Mouse (Mus musculus): Measurements from ENCODE around the gene Rsbn1. TPM values are rescaled to one million over a fixed set of nuclear protein-coding genes. Genes with fewer than 3 reads are reported as not detected.

Gene Rsbn1
- polyA plus RNA-seq, 1 experiment from 2014 or later = 14.4 TPM

- peak; percentile 76 for DNase-seq (ENCODE audit: low spot score)
- Histone ChIP-seq H3K27me3 (replicated peaks; ENCODE audit: low read depth, poor library complexity, severe bottlenecking) (no peaks in the 10 kb centered on the region), H3K4me1 (peaks cover 20% of the 10 kb centered on the region), H3K9me3 (no peaks in the 10 kb centered on the region), H3K27ac (replicated peaks) (peak overlapping the region; percentile 97), H3K36me3 (replicated peaks) (peaks cover 4% of the 10 kb centered on the region), H3K4me3 (peak overlapping the region; percentile 97)
- 0% methylated on average over 53 of the region's 60 CpGs for WGBS
These were observed 1.0 kb downstream of the Rsbn1 start for GRCm38 (mm10) chr3:103914732-103915508.

DNA sequence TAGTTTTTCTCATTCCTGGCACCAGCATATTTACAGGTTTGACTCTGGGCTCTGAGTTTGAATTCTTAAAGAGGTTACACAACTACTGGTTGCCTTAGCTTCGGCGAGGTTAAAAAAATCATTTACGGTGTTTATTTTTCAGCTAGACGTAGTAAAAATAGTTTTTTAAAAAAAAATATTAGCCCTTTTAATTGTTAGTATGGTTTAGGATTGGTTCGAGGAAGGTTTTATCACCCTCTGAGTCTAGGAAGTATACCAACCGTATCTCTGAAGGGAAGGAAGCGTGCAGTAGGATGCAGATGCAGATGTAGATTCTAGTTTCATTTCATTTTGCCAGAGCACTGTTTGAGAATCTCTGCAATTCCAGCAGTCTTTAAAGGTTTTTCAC, 1.6 kb downstream of the Rsbn1 start:
- Histone ChIP-seq H3K4me1 (peaks cover 22% of the 10 kb centered on the region), H3K27ac (replicated peaks) (peak overlapping the region; percentile 97), H3K4me3 (peak overlapping the region; percentile 97), H3K36me3 (replicated peaks) (peaks cover 9% of the 10 kb centered on the region), H3K9me3 (no peaks in the 10 kb centered on the region), H3K27me3 (replicated peaks; ENCODE audit: low read depth, poor library complexity, severe bottlenecking) (no peaks in the 10 kb centered on the region)
- WGBS = 12% methylated on average over 7 of the region's 7 CpGs
- DNase-seq (ENCODE audit: low spot score) = no peak

GRCm38 (mm10) chr3:103916205-103916838, 2.4 kb downstream of the Rsbn1 start:
- H3K27me3 ChIP-seq (replicated peaks; ENCODE audit: low read depth, poor library complexity, severe bottlenecking) = no peaks in the 10 kb centered on the region
- no peak overlapping the region for H3K27ac ChIP-seq (replicated peaks)
- no peak for DNase-seq (ENCODE audit: low spot score)
- H3K9me3 ChIP-seq = no peaks in the 10 kb centered on the region
- H3K36me3 ChIP-seq (replicated peaks) = peaks cover 11% of the 10 kb centered on the region
- peaks cover 22% of the 10 kb centered on the region for H3K4me1 ChIP-seq
- WGBS = 75% methylated on average over 5 of the region's 5 CpGs
- H3K4me3 ChIP-seq = peak overlapping the region; percentile 97

DNA sequence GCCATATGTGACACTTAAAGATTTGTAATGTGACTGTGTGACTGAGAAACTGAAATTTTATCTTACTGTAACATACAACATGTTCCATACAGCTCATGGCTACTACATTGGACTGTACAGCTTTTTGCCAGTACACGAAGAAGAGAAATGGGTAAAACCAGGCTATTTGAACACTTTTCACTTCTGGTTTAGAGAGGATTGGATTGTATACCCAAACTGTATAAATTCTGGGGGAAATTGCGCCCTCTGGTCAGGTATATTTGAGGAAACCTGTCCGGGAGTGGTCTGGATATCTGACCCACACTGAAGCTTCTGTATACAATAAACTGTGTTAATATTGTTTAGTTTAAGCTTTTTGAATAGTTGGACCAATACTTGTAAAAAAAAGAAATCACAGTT, 2.9 kb downstream of the Rsbn1 start:
- Histone ChIP-seq H3K9me3 (no peaks in the 10 kb centered on the region), H3K36me3 (replicated peaks) (peaks cover 11% of the 10 kb centered on the region), H3K27ac (replicated peaks) (no peak overlapping the region), H3K4me3 (peak overlapping the region; percentile 97), H3K4me1 (peaks cover 22% of the 10 kb centered on the region), H3K27me3 (replicated peaks; ENCODE audit: low read depth, poor library complexity, severe bottlenecking) (no peaks in the 10 kb centered on the region)
- WGBS = 72% methylated on average over 3 of the region's 3 CpGs
- no peak for DNase-seq (ENCODE audit: low spot score)

DNA sequence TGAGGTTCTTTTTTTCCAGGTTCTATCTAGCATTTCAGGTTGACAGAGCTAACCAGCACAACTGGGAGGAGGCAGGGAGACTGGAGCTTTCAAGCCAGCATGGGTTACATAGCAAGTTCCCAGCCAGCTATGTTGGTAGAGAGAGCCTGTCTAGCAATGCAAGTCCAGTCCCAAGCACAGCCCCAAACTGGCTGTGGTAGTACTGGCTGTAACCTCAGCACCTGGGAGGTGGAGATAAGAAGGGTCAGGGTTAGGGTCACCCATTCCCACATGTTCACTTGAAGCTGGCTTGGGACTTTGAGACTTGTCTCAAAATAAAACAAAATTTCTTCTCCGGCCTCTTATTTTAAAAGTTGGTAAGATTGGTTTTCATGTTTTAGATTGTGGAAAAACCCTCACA, 6.2 kb downstream of the Rsbn1 start:
- no peak for DNase-seq (ENCODE audit: low spot score)
- H3K4me3 ChIP-seq = no peak overlapping the region
- H3K27ac ChIP-seq (replicated peaks) = no peak overlapping the region
- H3K36me3 ChIP-seq (replicated peaks) = peaks cover 11% of the 10 kb centered on the region
- no peaks in the 10 kb centered on the region for H3K27me3 ChIP-seq (replicated peaks; ENCODE audit: low read depth, poor library complexity, severe bottlenecking)
- peaks cover 29% of the 10 kb centered on the region for H3K4me1 ChIP-seq
- WGBS = 81% methylated on average over 1 of the region's 1 CpGs
- H3K9me3 ChIP-seq = no peaks in the 10 kb centered on the region

- WGBS = 81% methylated on average over 3 of the region's 3 CpGs
- no peaks in the 10 kb centered on the region for H3K9me3 ChIP-seq
- no peak overlapping the region for H3K4me3 ChIP-seq
- no peak for DNase-seq (ENCODE audit: low spot score)
- peaks cover 15% of the 10 kb centered on the region for H3K4me1 ChIP-seq
- H3K36me3 ChIP-seq (replicated peaks) = peaks cover 26% of the 10 kb centered on the region
- H3K27ac ChIP-seq (replicated peaks) = no peak overlapping the region
- H3K27me3 ChIP-seq (replicated peaks; ENCODE audit: low read depth, poor library complexity, severe bottlenecking) = no peaks in the 10 kb centered on the region
These were observed 11.4 kb downstream of the Rsbn1 start for GRCm38 (mm10) chr3:103925302-103925701.

- Histone ChIP-seq H3K27ac (replicated peaks) (no peak overlapping the region), H3K36me3 (replicated peaks) (peaks cover 40% of the 10 kb centered on the region), H3K4me1 (peaks cover 10% of the 10 kb centered on the region), H3K9me3 (no peaks in the 10 kb centered on the region), H3K27me3 (replicated peaks; ENCODE audit: low read depth, poor library complexity, severe bottlenecking) (no peaks in the 10 kb centered on the region), H3K4me3 (no peak overlapping the region)
- DNase-seq (ENCODE audit: low spot score) = no peak
- 65% methylated on average over 6 of the region's 6 CpGs for WGBS
These were observed 13.6 kb downstream of the Rsbn1 start for GRCm38 (mm10) chr3:103927511-103927910.

DNA sequence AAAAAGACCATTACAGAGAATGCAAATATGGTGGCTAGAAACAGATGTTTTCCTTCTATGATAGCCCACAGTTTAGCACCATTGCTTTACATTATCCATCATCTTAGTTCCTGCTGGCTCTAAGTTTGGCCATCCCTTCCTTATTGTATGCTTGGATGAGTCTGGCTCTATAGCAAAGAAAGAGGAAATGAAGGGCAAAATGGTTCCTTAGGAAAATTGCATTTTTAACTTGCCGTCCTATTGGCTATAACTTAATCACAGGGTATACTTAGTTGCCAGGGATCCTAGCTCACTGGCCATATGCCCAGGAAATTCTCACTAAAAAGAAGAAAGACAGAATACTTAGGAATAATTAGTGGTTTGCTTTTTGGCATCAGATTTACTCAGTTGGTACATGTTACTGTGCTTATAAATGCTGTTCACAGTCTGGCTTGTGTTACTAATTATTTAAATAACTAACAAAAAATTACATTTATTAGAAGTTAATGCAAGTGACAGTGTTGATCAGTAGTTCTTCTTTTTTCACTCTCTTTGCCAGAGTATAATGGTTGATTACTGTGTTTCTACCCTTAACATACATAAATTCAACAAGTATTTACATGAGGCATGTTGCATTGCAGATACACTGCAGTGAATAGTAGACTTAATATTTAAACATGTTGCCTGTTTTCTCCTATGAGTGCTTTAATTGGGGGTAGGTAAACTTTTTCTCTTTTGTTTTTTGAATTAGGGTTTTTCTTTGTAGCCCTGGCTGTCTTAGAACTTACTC, 31.1 kb downstream of the Rsbn1 start:
- no peaks in the 10 kb centered on the region for H3K4me1 ChIP-seq
- H3K27ac ChIP-seq (replicated peaks) = no peak overlapping the region
- no peak for DNase-seq (ENCODE audit: low spot score)
- no peak overlapping the region for H3K4me3 ChIP-seq
- no peaks in the 10 kb centered on the region for H3K27me3 ChIP-seq (replicated peaks; ENCODE audit: low read depth, poor library complexity, severe bottlenecking)
- H3K36me3 ChIP-seq (replicated peaks) = peaks cover 18% of the 10 kb centered on the region; the same call in 1 of the 2 replicates
- WGBS = 87% methylated on average over 1 of the region's 1 CpGs
- H3K9me3 ChIP-seq = no peaks in the 10 kb centered on the region

DNA sequence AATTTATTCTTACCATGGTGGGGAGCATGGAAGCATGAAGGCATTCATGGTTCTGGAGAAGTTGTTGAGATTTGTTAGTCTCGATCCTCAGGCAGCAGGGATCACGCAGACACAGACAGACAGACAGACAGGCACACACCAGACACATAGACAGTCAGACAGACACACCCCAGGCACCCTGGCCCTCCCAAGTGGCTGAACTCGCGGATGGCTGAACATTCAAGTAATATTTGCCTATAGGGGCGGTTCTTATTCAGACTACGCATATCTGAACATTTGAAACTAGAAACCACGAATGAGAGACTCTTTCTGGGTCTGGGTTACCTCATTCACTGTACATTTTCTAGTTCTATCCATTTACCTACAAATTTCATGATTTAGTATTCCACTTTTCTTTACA, 34.7 kb downstream of the Rsbn1 start:
- Histone ChIP-seq H3K36me3 (replicated peaks) (peaks cover 18% of the 10 kb centered on the region; the same call in 1 of the 2 replicates), H3K9me3 (no peaks in the 10 kb centered on the region), H3K4me1 (no peaks in the 10 kb centered on the region), H3K27me3 (replicated peaks; ENCODE audit: low read depth, poor library complexity, severe bottlenecking) (no peaks in the 10 kb centered on the region), H3K27ac (replicated peaks) (no peak overlapping the region), H3K4me3 (no peak overlapping the region)
- DNase-seq (ENCODE audit: low spot score) = no peak
- WGBS = 92% methylated on average over 7 of the region's 7 CpGs

- 93% methylated on average over 3 of the region's 3 CpGs for WGBS
- Histone ChIP-seq H3K9me3 (no peaks in the 10 kb centered on the region), H3K4me1 (no peaks in the 10 kb centered on the region), H3K27ac (replicated peaks) (no peak overlapping the region), H3K27me3 (replicated peaks; ENCODE audit: low read depth, poor library complexity, severe bottlenecking) (no peaks in the 10 kb centered on the region), H3K4me3 (no peak overlapping the region), H3K36me3 (replicated peaks) (peaks cover 72% of the 10 kb centered on the region)
- no peak for DNase-seq (ENCODE audit: low spot score)
These were observed 46.7 kb downstream of the Rsbn1 start for GRCm38 (mm10) chr3:103960622-103961021.

GRCm38 (mm10) chr3:103967231-103967630, 53.3 kb downstream of the Rsbn1 start:
- H3K4me1 ChIP-seq = peaks cover 14% of the 10 kb centered on the region
- H3K4me3 ChIP-seq = peak overlapping the region; percentile 82
- WGBS = 27% methylated on average over 2 of the region's 2 CpGs
- no peaks in the 10 kb centered on the region for H3K9me3 ChIP-seq
- peaks cover 39% of the 10 kb centered on the region for H3K36me3 ChIP-seq (replicated peaks)
- peak overlapping the region; percentile 94 for H3K27ac ChIP-seq (replicated peaks)
- DNase-seq (ENCODE audit: low spot score) = no peak
- no peaks in the 10 kb centered on the region for H3K27me3 ChIP-seq (replicated peaks; ENCODE audit: low read depth, poor library complexity, severe bottlenecking)

DNA sequence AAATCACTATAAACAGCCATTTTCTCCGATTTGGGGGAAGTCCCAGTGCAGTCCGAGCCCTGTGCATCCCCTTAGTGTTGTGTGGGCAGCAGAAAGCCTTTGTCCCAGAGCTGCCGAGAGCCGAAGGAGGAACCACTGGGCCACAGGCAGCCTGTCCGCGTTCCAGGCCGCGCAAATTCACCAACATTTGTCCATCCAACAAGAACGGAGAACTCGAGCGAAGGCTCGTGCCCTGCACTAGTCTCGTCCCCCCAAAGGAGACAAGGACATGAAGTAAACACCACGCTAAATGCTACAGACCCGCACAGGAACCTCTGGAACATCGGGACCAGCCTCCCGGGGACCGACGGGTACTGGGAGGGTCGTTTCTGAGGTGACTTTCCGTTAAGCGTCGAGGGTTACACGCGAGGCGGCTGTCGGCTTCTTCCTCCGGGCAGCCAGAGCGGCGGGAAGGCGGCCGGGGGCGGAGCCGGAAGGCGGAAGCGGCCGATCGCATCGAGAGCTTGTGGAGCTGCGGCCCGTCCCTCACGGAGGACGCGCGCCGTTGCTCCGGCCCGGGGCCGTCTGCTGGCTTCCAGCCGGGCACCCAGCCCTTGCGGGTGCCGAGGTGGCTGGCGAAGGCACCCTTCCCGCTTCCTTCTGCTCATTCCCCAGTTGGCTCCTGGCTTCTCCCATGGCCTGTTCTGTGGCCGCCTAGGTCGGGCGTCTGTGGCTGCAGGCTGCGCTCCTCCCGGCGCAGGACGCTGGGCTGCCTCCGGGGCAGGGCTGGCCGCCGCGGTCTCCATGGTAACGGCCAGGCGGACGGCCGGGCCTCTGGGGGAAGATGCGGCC, 54.2 kb downstream of the Rsbn1 start, which contains the start of gene Phtf1:
Phtf1 (plus strand) TSS at position 250 of the 831 bp plus-strand sequence.
- Histone ChIP-seq H3K27me3 (replicated peaks; ENCODE audit: low read depth, poor library complexity, severe bottlenecking) (no peaks in the 10 kb centered on the region), H3K4me3 (peak within 1 kb of the TSS; percentile 82), H3K4me1 (peaks cover 14% of the 10 kb centered on the region), H3K27ac (replicated peaks) (peak within 1 kb of the TSS; percentile 94), H3K9me3 (no peaks in the 10 kb centered on the region), H3K36me3 (replicated peaks) (peaks cover 36% of the 10 kb centered on the region)
- WGBS = under 1% methylated on average over 70 of the region's 70 CpGs
- peak; percentile 91 for DNase-seq (ENCODE audit: low spot score)
